ENCODE assay signal across 8 mouse cellular contexts in the genomic region with DNA sequence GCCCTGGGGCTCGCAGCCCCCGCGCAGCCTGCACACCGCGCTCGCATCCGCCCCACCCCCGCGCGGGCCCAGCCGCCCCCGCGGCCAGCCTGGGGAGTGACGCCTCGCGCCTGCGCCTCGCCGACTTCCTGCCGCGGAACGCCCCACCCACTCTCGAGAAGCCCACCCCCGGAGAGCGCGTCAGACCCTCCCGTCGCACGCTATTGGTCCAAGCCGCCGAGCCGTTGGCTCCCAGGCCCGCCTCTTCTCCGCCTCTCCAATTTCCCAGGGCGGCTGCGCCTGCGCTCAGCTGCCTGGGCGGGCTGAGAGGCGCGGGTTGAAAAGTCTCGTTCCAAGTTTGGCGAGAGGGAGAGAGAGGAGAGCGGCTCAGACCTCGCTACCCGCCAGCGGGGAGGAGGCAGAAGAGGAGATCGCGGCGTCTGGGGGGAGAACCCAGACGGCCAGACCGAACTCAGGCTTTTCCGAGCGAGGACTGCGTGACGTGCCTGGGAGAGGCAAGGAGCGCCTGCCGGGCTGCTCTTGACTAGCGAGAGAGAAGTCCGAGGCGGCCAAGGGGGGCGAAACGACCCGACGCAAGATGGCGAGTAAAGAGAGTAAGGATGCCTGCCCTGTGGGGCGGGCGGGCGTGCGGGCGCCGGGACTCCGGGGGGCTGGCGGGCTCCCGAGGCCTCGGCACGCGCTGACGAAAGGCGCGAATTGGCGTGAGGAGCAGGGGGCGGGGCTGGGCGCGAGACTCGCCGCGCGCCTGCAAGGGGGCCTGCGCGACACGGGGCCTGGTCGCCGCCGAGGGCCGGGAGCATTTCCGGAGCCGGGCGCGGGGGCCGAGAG. TPM values are rescaled to one million over a fixed set of nuclear protein-coding genes. Genes with fewer than 3 reads are reported as not detected.
DNase-seq lines count a peak whose midpoint lies in the region; ATAC-seq lines count a peak whose summit lies in the region.

Gene Rbbp7 (plus strand): TSS at position 288 of the 828 bp plus-strand sequence.

- 19% methylated on average over 97 of the region's 100 CpGs for WGBS in hindbrain, embryonic 10.5 days

- H3K4me1 ChIP-seq in hindbrain, embryonic 10.5 days (replicated peaks): peaks cover 8% of the 10 kb centered on the region

- peaks cover 4% of the 10 kb centered on the region; the same call in 1 of the 2 replicates for H3K27me3 ChIP-seq in hindbrain, embryonic 10.5 days (ENCODE audit: insufficient read depth, poor library complexity, severe bottlenecking)

- H3K4me3 ChIP-seq in hindbrain, embryonic 10.5 days: peak within 1 kb of the TSS; percentile 70

- ATAC-seq in frontal cortex, adult (ENCODE audit: low TSS enrichment): peak; percentile 88

- peaks cover 7% of the 10 kb centered on the region; the same call in 1 of the 2 replicates for H3K9me3 ChIP-seq in hindbrain, embryonic 10.5 days

- DNase-seq in MEL-GATA-1-ER (ENCODE audit: extremely low read depth, low read depth): peak; percentile 76
- peak; percentile 86 for DNase-seq in cerebellum, adult 8-10 months
- DNase-seq in hindbrain, embryonic 10.5 days (ENCODE audit: low spot score): peak; percentile 93
- peak; percentile 82 to 89 for DNase-seq in layer of hippocampus, postnatal 10 days (ENCODE audit: low spot score in 2 of 2)
- peak; percentile 94 for DNase-seq in lung, postnatal 10 days
- peak; percentile 93 for DNase-seq in ovary, postnatal 36 days (ENCODE audit: low spot score)
- DNase-seq in thymus, postnatal 25 days: peak; percentile 91

- peaks cover 20% of the 10 kb centered on the region for H3K36me3 ChIP-seq in hindbrain, embryonic 10.5 days

- H3K27ac ChIP-seq in hindbrain, embryonic 10.5 days: peak within 1 kb of the TSS; percentile 92

RNA-seq across cellular contexts. Expression of gene Rbbp7, which starts in this region (rescaled TPM):
- polyA plus RNA-seq in hindbrain, embryonic 10.5 days (2016; fragmentation: Nextera tagmentation; extraction: Ambion mirVana): 305 and 387 TPM in 2 replicates
- 100 to 1,000 TPM; 161 to 167 TPM for total RNA-seq in layer of hippocampus, postnatal 10 days (2021)

Comparison
In these comparisons a context has a peak if more than half of its experiments do, and no peak if none do; other contexts are left out.
1. Peak in every context shown above with its lines: DNase-seq, ATAC-seq, H3K4me3 ChIP-seq and H3K27ac ChIP-seq.